Mouse (Mus musculus) liver, embryonic 15.5 days (tissue): Measurements from ENCODE around the gene Nprl2. TPM values are rescaled to one million over a fixed set of nuclear protein-coding genes. Genes with fewer than 3 reads are reported as not detected.
"Not testable (repeated sequence)": the region's sequence is repeated elsewhere in the genome, so short reads cannot be mapped to it uniquely, and the experiment has no call there.

Experiments used
- ATAC-seq: fragments of 200-750 bp; cut with Nextera tagmentation; 2 replicates; pipeline ENCODE4 v1.8.0; 2017; ENCODE audit warnings: moderate number of reproducible peaks, mild to moderate bottlenecking, moderate library complexity; ENCODE audit not compliant: insufficient read depth
- H3K27ac ChIP-seq: fragments of 300-500 bp; sonication (generic); replicated peaks from 2 replicates; pipeline ENCODE4 v1.5.1; 2015; ENCODE audit warnings: mild to moderate bottlenecking, inconsistent platforms
- H3K27me3 ChIP-seq: fragments of 300-500 bp; sonication (generic); 2 replicates; pipeline ENCODE4 v1.6.1; 2015; ENCODE audit warnings: mild to moderate bottlenecking, inconsistent platforms
- H3K36me3 ChIP-seq: fragments of 300-500 bp; sonication (generic); replicated peaks from 2 replicates; pipeline ENCODE4 v1.6.1; 2015; ENCODE audit warnings: moderate library complexity, mild to moderate bottlenecking, inconsistent platforms
- H3K4me1 ChIP-seq: fragments of 300-500 bp; sonication (generic); replicated peaks from 2 replicates; pipeline ENCODE4 v1.6.1; 2015; ENCODE audit warnings: inconsistent platforms
- H3K4me2 ChIP-seq: fragments of 300-500 bp; sonication (generic); 2 replicates; pipeline ENCODE4 v1.6.1; 2015; ENCODE audit warnings: moderate library complexity, mild to moderate bottlenecking, inconsistent platforms
- H3K4me3 ChIP-seq: fragments of 300-500 bp; sonication (generic); replicated peaks from 2 replicates; pipeline ENCODE4 v1.5.1; 2015; ENCODE audit warnings: mild to moderate bottlenecking, inconsistent platforms
- H3K9ac ChIP-seq: fragments of 300-500 bp; sonication (generic); 2 replicates; pipeline ENCODE4 v1.6.1; 2015; ENCODE audit warnings: moderate library complexity, mild to moderate bottlenecking, inconsistent platforms
- H3K9me3 ChIP-seq: fragments of 300-500 bp; sonication (generic); replicated peaks from 2 replicates; pipeline ENCODE4 v1.6.1; 2016; ENCODE audit warnings: inconsistent platforms
- WGBS: fragments of 180-500 bp; shearing (Covaris S2); methylation state at CpG from one replicate; pipeline ENCODE4 v1.1.7; 2015; ENCODE audit warnings: mixed read lengths; ENCODE audit not compliant: insufficient replicate concordance; 5-methylcytosine and 5-hydroxymethylcytosine counted together
- polyA plus RNA-seq: library from polyadenylated mRNA; unstranded; fragments of >200 nt; fragmentation: Nextera tagmentation; extraction: Ambion mirVana; gene quantifications from 2 replicates; pipeline ENCODE4 v1.2.1, GENCODE M21; 2015

Nprl2 gene
- polyA plus RNA-seq, 1 experiment from 2014 or later = 11.2 TPM

- WGBS = 35% methylated on average over 2 of the region's 2 CpGs
- Histone ChIP-seq H3K4me3 (peak overlapping the region; percentile 83), H3K4me2 (peak overlapping the region; percentile 97), H3K27me3 (peaks cover 24% of the 10 kb centered on the region), H3K36me3 (peaks cover 37% of the 10 kb centered on the region), H3K4me1 (peaks cover 61% of the 10 kb centered on the region), H3K27ac (peak overlapping the region; percentile 95), H3K9me3 (no peaks in the 10 kb centered on the region), H3K9ac (peak overlapping the region; percentile 94)
- ATAC-seq = no peak
Measured at GRCm38 (mm10) chr9:107555701-107556100, 13.7 kb downstream of the Nprl2 start.

- H3K4me3 ChIP-seq = peak overlapping the region; percentile 83
Measured at GRCm38 (mm10) chr9:107556346-107556745, 14.3 kb downstream of the Nprl2 start.

GRCm38 (mm10) chr9:107563029-107563581, 21.1 kb downstream of the Nprl2 start, which contains the start of gene Tusc2:
TSS of gene Tusc2 (plus strand) at chr9:107563255.
- no peaks in the 10 kb centered on the region for H3K27me3 ChIP-seq
- H3K4me3 ChIP-seq = peak within 1 kb of the TSS; percentile 83
- H3K4me1 ChIP-seq = peaks cover 64% of the 10 kb centered on the region
- peak within 1 kb of the TSS; percentile 83 for H3K4me2 ChIP-seq
- ATAC-seq = peak; percentile 94
- peaks cover 62% of the 10 kb centered on the region for H3K36me3 ChIP-seq
- peak within 1 kb of the TSS; percentile 90 for H3K27ac ChIP-seq
- H3K9ac ChIP-seq = peak within 1 kb of the TSS; percentile 89
- 0% methylated on average over 46 of the region's 46 CpGs for WGBS
- H3K9me3 ChIP-seq = no peaks in the 10 kb centered on the region

More at GRCm38 (mm10) chr9:107556346-107556745, 14.3 kb downstream of the Nprl2 start:
- peaks cover 43% of the 10 kb centered on the region for H3K36me3 ChIP-seq
- peaks cover 57% of the 10 kb centered on the region for H3K4me1 ChIP-seq
- peaks cover 18% of the 10 kb centered on the region for H3K27me3 ChIP-seq
- H3K4me2 ChIP-seq = peak overlapping the region; percentile 97
- H3K27ac ChIP-seq = peak overlapping the region; percentile 95
- no peaks in the 10 kb centered on the region for H3K9me3 ChIP-seq
- no peak for ATAC-seq
- H3K9ac ChIP-seq = peak overlapping the region; percentile 42
- 40% methylated on average over 3 of the region's 3 CpGs for WGBS

GRCm38 (mm10) chr9:107565556-107565955, 23.5 kb downstream of the Nprl2 start:
- not testable (repeated sequence) for H3K9me3 ChIP-seq, H3K4me3 ChIP-seq, ATAC-seq, H3K9ac ChIP-seq, H3K27me3 ChIP-seq
- Histone ChIP-seq H3K4me2 (0 out of 2 replicates have a peak overlapping the region, but pooled peaks have one; percentile 89), H3K4me1 (peaks cover 81% of the 10 kb centered on the region), H3K36me3 (peaks cover 38% of the 10 kb centered on the region), H3K27ac (peak overlapping the region; percentile 96)
- 41% methylated on average over 5 of the region's 5 CpGs for WGBS

- WGBS = 47% methylated on average over 15 of the region's 15 CpGs
- no peak overlapping the region for H3K9ac ChIP-seq
- H3K36me3 ChIP-seq = peaks cover 32% of the 10 kb centered on the region
- H3K27me3 ChIP-seq = no peaks in the 10 kb centered on the region
- peak overlapping the region; percentile 89 for H3K4me2 ChIP-seq
- peak overlapping the region; percentile 96 for H3K27ac ChIP-seq
- H3K4me1 ChIP-seq = peaks cover 86% of the 10 kb centered on the region
- no peak overlapping the region for H3K4me3 ChIP-seq
- ATAC-seq = no peak
- no peaks in the 10 kb centered on the region for H3K9me3 ChIP-seq
Measured at GRCm38 (mm10) chr9:107566041-107566709, 24.1 kb downstream of the Nprl2 start.

- H3K4me1 ChIP-seq = peaks cover 90% of the 10 kb centered on the region
- H3K9me3 ChIP-seq = no peaks in the 10 kb centered on the region
- no peaks in the 10 kb centered on the region for H3K27me3 ChIP-seq
- H3K4me2 ChIP-seq = peak overlapping the region; percentile 89
- WGBS = 49% methylated on average over 3 of the region's 3 CpGs
- H3K9ac ChIP-seq = no peak overlapping the region
- ATAC-seq = no peak
- H3K27ac ChIP-seq = peak overlapping the region; percentile 96
- H3K4me3 ChIP-seq = no peak overlapping the region
- H3K36me3 ChIP-seq = peaks cover 32% of the 10 kb centered on the region
Measured at GRCm38 (mm10) chr9:107566855-107567254, 24.8 kb downstream of the Nprl2 start.

- ATAC-seq = no peak
- Histone ChIP-seq H3K36me3 (peaks cover 33% of the 10 kb centered on the region), H3K9ac (peak within 1 kb of the TSS; percentile 81), H3K9me3 (no peaks in the 10 kb centered on the region), H3K4me2 (peak within 1 kb of the TSS; percentile 89), H3K27me3 (no peaks in the 10 kb centered on the region), H3K4me1 (peaks cover 90% of the 10 kb centered on the region), H3K4me3 (peak within 1 kb of the TSS; percentile 80), H3K27ac (peak within 1 kb of the TSS; percentile 96)
- WGBS = 40% methylated on average over 18 of the region's 18 CpGs
Measured at GRCm38 (mm10) chr9:107567702-107568319, 25.8 kb downstream of the Nprl2 start, which contains the start of gene Hyal2. TSS of gene Hyal2 (plus strand) at chr9:107567945.

GRCm38 (mm10) chr9:107568331-107569261, 26.6 kb downstream of the Nprl2 start:
- 1% methylated on average over 41 of the region's 41 CpGs for WGBS
- Histone ChIP-seq H3K9ac (peak overlapping the region; percentile 81), H3K36me3 (peaks cover 40% of the 10 kb centered on the region), H3K4me2 (peak overlapping the region; percentile 89), H3K9me3 (no peaks in the 10 kb centered on the region), H3K27me3 (no peaks in the 10 kb centered on the region), H3K27ac (peak overlapping the region; percentile 96), H3K4me1 (peaks cover 92% of the 10 kb centered on the region), H3K4me3 (peak overlapping the region; percentile 80)
- peak; percentile 76 for ATAC-seq

GRCm38 (mm10) chr9:107569270-107569669, 27.2 kb downstream of the Nprl2 start:
- H3K36me3 ChIP-seq = peaks cover 40% of the 10 kb centered on the region
- H3K4me1 ChIP-seq = peaks cover 87% of the 10 kb centered on the region
- ATAC-seq = peak; percentile 4
- H3K9me3 ChIP-seq = no peaks in the 10 kb centered on the region
- H3K27me3 ChIP-seq = no peaks in the 10 kb centered on the region
- peak overlapping the region; percentile 81 for H3K9ac ChIP-seq
- H3K4me3 ChIP-seq = peak overlapping the region; percentile 80
- peak overlapping the region; percentile 96 for H3K27ac ChIP-seq
- peak overlapping the region; percentile 89 for H3K4me2 ChIP-seq
- WGBS = under 1% methylated on average over 23 of the region's 23 CpGs

GRCm38 (mm10) chr9:107570016-107570415, 28.0 kb downstream of the Nprl2 start:
- Histone ChIP-seq H3K36me3 (peaks cover 39% of the 10 kb centered on the region), H3K27me3 (no peaks in the 10 kb centered on the region), H3K4me2 (peak overlapping the region; percentile 89), H3K4me1 (peaks cover 86% of the 10 kb centered on the region), H3K4me3 (peak overlapping the region; percentile 80), H3K27ac (peak overlapping the region; percentile 96), H3K9me3 (no peaks in the 10 kb centered on the region), H3K9ac (peak overlapping the region; percentile 81)
- no peak for ATAC-seq
- 63% methylated on average over 13 of the region's 13 CpGs for WGBS
